Mouse (Mus musculus): ENCODE measurements around the gene Tbc1d22a.

DNA sequence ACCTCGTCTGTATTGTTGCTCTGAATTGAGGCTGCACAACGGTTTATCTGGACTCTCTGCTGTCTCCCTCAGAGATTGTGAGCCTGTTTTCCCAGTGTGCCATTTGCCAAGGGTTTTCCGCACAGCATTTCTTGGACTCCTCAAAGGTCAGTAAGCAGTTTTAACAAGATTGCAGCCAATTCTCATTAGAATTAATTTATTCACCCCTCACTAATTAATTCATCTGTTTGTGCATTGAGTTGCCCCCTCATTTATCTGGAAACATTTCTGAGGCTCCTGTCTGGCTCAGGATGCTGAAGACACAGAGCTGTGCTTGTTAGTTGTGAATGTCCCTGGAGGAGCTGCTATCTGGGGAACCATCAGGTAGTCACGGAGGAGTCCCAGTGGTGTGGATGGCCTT lies 45.0 kb downstream of the Tbc1d22a start:
- no peak for TF ChIP-seq CTCF (IDR thresholded peaks at IDR 0.05; ENCODE audit: extremely low read depth, insufficient read depth, insufficient read length, insufficient replicate concordance)
- no peak for TF ChIP-seq POLR2A (IDR thresholded peaks at IDR 0.05; ENCODE audit: low read depth, low read length)

Measured in spleen, adult 2 months (tissue).